Mouse (Mus musculus) midbrain, postnatal 0 days (tissue): ENCODE measurements around the gene Slc41a3. TPM values are rescaled to one million over a fixed set of nuclear protein-coding genes. Genes with fewer than 3 reads are reported as not detected.
A peak's percentile ranks its signal among the peaks of the same experiment; 100 is the strongest.

Experiments
- ATAC-seq: fragments of 200-750 bp; cut with Nextera tagmentation; 2 replicates; pipeline ENCODE4 v1.8.0; 2017; ENCODE audit warnings: moderate number of reproducible peaks, mild to moderate bottlenecking, moderate TSS enrichment, moderate library complexity; ENCODE audit not compliant: low FRiP score
- DNase-seq: peaks from one replicate; pipeline ENCODE4 v3.0.0-alpha.2; 2015; ENCODE audit warnings: low spot score
- H3K27ac ChIP-seq: fragments of 300-500 bp; sonication (generic); 2 replicates; pipeline ENCODE4 v1.5.1; 2014; ENCODE audit warnings: low read depth, mild to moderate bottlenecking, low read length, mixed read lengths
- H3K27me3 ChIP-seq: fragments of 300-500 bp; sonication (generic); 2 replicates; pipeline ENCODE4 v1.6.1; 2014; ENCODE audit warnings: low read length, control low read depth, mixed read lengths; ENCODE audit not compliant: insufficient read depth
- H3K36me3 ChIP-seq: fragments of 300-500 bp; sonication (generic); 2 replicates; pipeline ENCODE4 v1.6.1; 2014; ENCODE audit warnings: low read length, control low read depth, mixed read lengths; ENCODE audit not compliant: insufficient read depth
- H3K4me1 ChIP-seq: fragments of 300-500 bp; sonication (generic); 2 replicates; pipeline ENCODE4 v1.6.1; 2014; ENCODE audit warnings: mild to moderate bottlenecking, control low read depth, antibody characterized with exemption, low read length, mixed read lengths; ENCODE audit not compliant: insufficient read depth
- H3K4me2 ChIP-seq: fragments of 300-500 bp; sonication (generic); 2 replicates; pipeline ENCODE4 v1.6.1; 2014; ENCODE audit warnings: low read depth, mild to moderate bottlenecking, low read length, mixed read lengths; ENCODE audit not compliant: poor library complexity, severe bottlenecking
- H3K4me3 ChIP-seq: fragments of 300-500 bp; sonication (generic); 2 replicates; pipeline ENCODE4 v1.5.1; 2014; ENCODE audit warnings: low read depth, mild to moderate bottlenecking, low read length, moderate library complexity
- H3K9ac ChIP-seq: fragments of 300-500 bp; sonication (generic); replicated peaks from 2 replicates; pipeline ENCODE4 v1.6.1; 2014; ENCODE audit warnings: mild to moderate bottlenecking, low read length, moderate library complexity, mixed read lengths; ENCODE audit not compliant: poor library complexity, severe bottlenecking
- H3K9me3 ChIP-seq: fragments of 300-500 bp; sonication (generic); 2 replicates; pipeline ENCODE4 v1.6.1; 2016; ENCODE audit warnings: low read length, control low read depth
- CTCF ChIP-seq: IDR thresholded peaks from 2 replicates; pipeline ENCODE4 v1.5.1; 2016; ENCODE audit warnings: antibody characterized with exemption, mild to moderate bottlenecking
- WGBS: fragments of 180-500 bp; shearing (Covaris S2); extraction: QIAGEN DNeasy Blood & Tissue Kit; methylation state at CpG from one replicate; pipeline ENCODE4 v1.1.7; 2014; 5-methylcytosine and 5-hydroxymethylcytosine counted together
- polyA plus RNA-seq: library from polyadenylated mRNA; unstranded; fragments of >200 nt; fragmentation: Nextera tagmentation; extraction: Ambion mirVana; gene quantifications from 2 replicates; pipeline ENCODE4 v1.2.1, GENCODE M21; 2015
- total RNA-seq: library from RNA; depleted of rRNA; stranded (reverse); fragments of >200 nt; gene quantifications from 2 replicates; pipeline ENCODE4 v1.2.3, GENCODE M21; 2014

Slc41a3 gene
- total and polyA plus RNA-seq, 2 experiments from 2014 or later: 14.4 to 14.8 TPM

- no peaks in the 10 kb centered on the region for H3K36me3 ChIP-seq
- ATAC-seq: no peak
- no peak overlapping the region for H3K9ac ChIP-seq
- peak; percentile 65 for DNase-seq
- no peak overlapping the region for H3K27ac ChIP-seq
- no peak overlapping the region for H3K4me2 ChIP-seq
- H3K9me3 ChIP-seq: no peaks in the 10 kb centered on the region
- H3K27me3 ChIP-seq: no peaks in the 10 kb centered on the region
- no peak overlapping the region for H3K4me3 ChIP-seq
- peak; percentile 88 for TF ChIP-seq CTCF
- peaks cover 4% of the 10 kb centered on the region; the same call in 1 of the 2 replicates for H3K4me1 ChIP-seq
- WGBS: 15% methylated on average over 5 of the region's 5 CpGs
Measured at GRCm38 (mm10) chr6:90607196-90607595, 2.7 kb downstream of the Slc41a3 start.

GRCm38 (mm10) chr6:90608186-90608585 is 3.7 kb downstream of the Slc41a3 start:
- no peak for ATAC-seq
- Histone ChIP-seq H3K4me3 (no peak overlapping the region), H3K27ac (no peak overlapping the region), H3K27me3 (no peaks in the 10 kb centered on the region), H3K4me1 (peaks cover 4% of the 10 kb centered on the region; the same call in 1 of the 2 replicates), H3K4me2 (no peak overlapping the region), H3K36me3 (peaks cover 5% of the 10 kb centered on the region; the same call in 1 of the 2 replicates), H3K9ac (no peak overlapping the region), H3K9me3 (no peaks in the 10 kb centered on the region)
- DNase-seq: no peak
- TF ChIP-seq CTCF: peak; percentile 66
- 63% methylated on average over 6 of the region's 6 CpGs for WGBS

- Histone ChIP-seq H3K4me3 (no peak overlapping the region), H3K36me3 (peaks cover 5% of the 10 kb centered on the region; the same call in 1 of the 2 replicates), H3K27me3 (no peaks in the 10 kb centered on the region), H3K9ac (no peak overlapping the region), H3K4me2 (no peak overlapping the region), H3K27ac (no peak overlapping the region), H3K4me1 (peaks cover 4% of the 10 kb centered on the region; the same call in 1 of the 2 replicates), H3K9me3 (no peaks in the 10 kb centered on the region)
- ATAC-seq (no peak), DNase-seq (no peak)
- TF ChIP-seq CTCF: no peak
- WGBS: 93% methylated on average over 5 of the region's 5 CpGs
Measured at GRCm38 (mm10) chr6:90610248-90610647, 5.7 kb downstream of the Slc41a3 start.

- no peak for DNase-seq
- Histone ChIP-seq H3K4me2 (no peak overlapping the region), H3K9ac (no peak overlapping the region), H3K4me1 (no peaks in the 10 kb centered on the region), H3K27ac (no peak overlapping the region), H3K9me3 (no peaks in the 10 kb centered on the region), H3K36me3 (peaks cover 5% of the 10 kb centered on the region; the same call in 1 of the 2 replicates), H3K4me3 (no peak overlapping the region), H3K27me3 (no peaks in the 10 kb centered on the region)
- WGBS: 86% methylated on average over 8 of the region's 8 CpGs
- TF ChIP-seq CTCF: no peak
- no peak for ATAC-seq
Measured at GRCm38 (mm10) chr6:90613277-90613676, 8.8 kb downstream of the Slc41a3 start.

- no peak for ATAC-seq
- Histone ChIP-seq H3K36me3 (peaks cover 5% of the 10 kb centered on the region; the same call in 1 of the 2 replicates), H3K27me3 (no peaks in the 10 kb centered on the region), H3K4me1 (no peaks in the 10 kb centered on the region), H3K27ac (no peak overlapping the region), H3K9me3 (no peaks in the 10 kb centered on the region), H3K4me2 (no peak overlapping the region), H3K4me3 (no peak overlapping the region), H3K9ac (no peak overlapping the region)
- no peak for TF ChIP-seq CTCF
- WGBS: 61% methylated on average over 7 of the region's 7 CpGs
- no peak for DNase-seq
Measured at GRCm38 (mm10) chr6:90615362-90615761, 10.8 kb downstream of the Slc41a3 start.

- Histone ChIP-seq H3K9ac (no peak overlapping the region), H3K4me2 (no peak overlapping the region), H3K27me3 (no peaks in the 10 kb centered on the region), H3K9me3 (no peaks in the 10 kb centered on the region), H3K4me1 (no peaks in the 10 kb centered on the region), H3K36me3 (peaks cover 5% of the 10 kb centered on the region; the same call in 1 of the 2 replicates), H3K27ac (no peak overlapping the region), H3K4me3 (no peak overlapping the region)
- no peak for DNase-seq
- no peak for ATAC-seq
- WGBS: 64% methylated on average over 6 of the region's 6 CpGs
- no peak for TF ChIP-seq CTCF
Measured at GRCm38 (mm10) chr6:90615991-90616390, 11.5 kb downstream of the Slc41a3 start.
